Mouse (Mus musculus) bone marrow, adult 2 months (tissue): ENCODE results near the gene Zfp768.

ENCODE experiments used
- CTCF ChIP-seq: fragments of 200-500 bp; IDR thresholded peaks from 2 replicates; pipeline ENCODE4 v1.5.1; 2011; ENCODE audit warnings: low read length, control low read depth; ENCODE audit not compliant: control insufficient read depth, insufficient read depth
- POLR2A ChIP-seq: fragments of 200-500 bp; IDR thresholded peaks from 2 replicates; pipeline ENCODE4 v1.6.1; 2011; ENCODE audit warnings: low read depth, mild to moderate bottlenecking, control low read depth, low read length, borderline replicate concordance; ENCODE audit not compliant: control insufficient read depth

DNA sequence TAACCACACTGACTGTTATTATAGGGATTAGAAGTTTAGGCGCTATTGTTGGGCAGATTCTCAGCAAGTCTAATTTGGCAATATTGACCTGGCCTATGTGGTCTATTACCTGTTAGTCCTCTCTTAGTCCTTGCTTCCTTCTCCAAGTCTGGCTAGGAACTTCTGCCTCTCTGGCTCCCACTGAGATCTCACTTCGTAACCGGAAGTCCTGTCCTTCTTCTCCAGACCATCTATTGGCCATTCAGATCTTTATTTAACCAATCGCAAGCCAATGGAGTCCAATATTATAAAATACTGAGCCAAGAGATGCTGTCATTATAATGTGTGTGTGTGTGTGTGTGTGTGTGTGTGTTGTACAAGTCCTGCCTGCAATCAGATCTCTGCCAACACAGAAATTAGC lies 18.8 kb upstream of the Zfp768 start:
- TF ChIP-seq CTCF, result no peak
- no peak for TF ChIP-seq POLR2A
